Mouse (Mus musculus) midbrain, postnatal 0 days (tissue): ENCODE data around the gene B4galnt4. TPM values are rescaled to one million over a fixed set of nuclear protein-coding genes. Genes with fewer than 3 reads are reported as not detected.

Experiments
- ATAC-seq: fragments of 200-750 bp; cut with Nextera tagmentation; 2 replicates; pipeline ENCODE4 v1.8.0; 2017; ENCODE audit warnings: moderate number of reproducible peaks, mild to moderate bottlenecking, moderate TSS enrichment, moderate library complexity; ENCODE audit not compliant: low FRiP score
- DNase-seq: peaks from one replicate; pipeline ENCODE4 v3.0.0-alpha.2; 2015; ENCODE audit warnings: low spot score
- H3K27ac ChIP-seq: fragments of 300-500 bp; sonication (generic); 2 replicates; pipeline ENCODE4 v1.5.1; 2014; ENCODE audit warnings: low read depth, mild to moderate bottlenecking, low read length, mixed read lengths
- H3K27me3 ChIP-seq: fragments of 300-500 bp; sonication (generic); 2 replicates; pipeline ENCODE4 v1.6.1; 2014; ENCODE audit warnings: low read length, control low read depth, mixed read lengths; ENCODE audit not compliant: insufficient read depth
- H3K36me3 ChIP-seq: fragments of 300-500 bp; sonication (generic); 2 replicates; pipeline ENCODE4 v1.6.1; 2014; ENCODE audit warnings: low read length, control low read depth, mixed read lengths; ENCODE audit not compliant: insufficient read depth
- H3K4me1 ChIP-seq: fragments of 300-500 bp; sonication (generic); 2 replicates; pipeline ENCODE4 v1.6.1; 2014; ENCODE audit warnings: mild to moderate bottlenecking, control low read depth, antibody characterized with exemption, low read length, mixed read lengths; ENCODE audit not compliant: insufficient read depth
- H3K4me2 ChIP-seq: fragments of 300-500 bp; sonication (generic); 2 replicates; pipeline ENCODE4 v1.6.1; 2014; ENCODE audit warnings: low read depth, mild to moderate bottlenecking, low read length, mixed read lengths; ENCODE audit not compliant: poor library complexity, severe bottlenecking
- H3K4me3 ChIP-seq: fragments of 300-500 bp; sonication (generic); 2 replicates; pipeline ENCODE4 v1.5.1; 2014; ENCODE audit warnings: low read depth, mild to moderate bottlenecking, low read length, moderate library complexity
- H3K9ac ChIP-seq: fragments of 300-500 bp; sonication (generic); replicated peaks from 2 replicates; pipeline ENCODE4 v1.6.1; 2014; ENCODE audit warnings: mild to moderate bottlenecking, low read length, moderate library complexity, mixed read lengths; ENCODE audit not compliant: poor library complexity, severe bottlenecking
- H3K9me3 ChIP-seq: fragments of 300-500 bp; sonication (generic); 2 replicates; pipeline ENCODE4 v1.6.1; 2016; ENCODE audit warnings: low read length, control low read depth
- CTCF ChIP-seq: IDR thresholded peaks from 2 replicates; pipeline ENCODE4 v1.5.1; 2016; ENCODE audit warnings: antibody characterized with exemption, mild to moderate bottlenecking
- WGBS: fragments of 180-500 bp; shearing (Covaris S2); extraction: QIAGEN DNeasy Blood & Tissue Kit; methylation state at CpG from one replicate; pipeline ENCODE4 v1.1.7; 2014; 5-methylcytosine and 5-hydroxymethylcytosine counted together
- polyA plus RNA-seq: library from polyadenylated mRNA; unstranded; fragments of >200 nt; fragmentation: Nextera tagmentation; extraction: Ambion mirVana; gene quantifications from 2 replicates; pipeline ENCODE4 v1.2.1, GENCODE M21; 2015
- total RNA-seq: library from RNA; depleted of rRNA; stranded (reverse); fragments of >200 nt; gene quantifications from 2 replicates; pipeline ENCODE4 v1.2.3, GENCODE M21; 2014

B4galnt4 gene
- total and polyA plus RNA-seq, 2 experiments from 2014 or later: 53.9 to 133 TPM

DNA sequence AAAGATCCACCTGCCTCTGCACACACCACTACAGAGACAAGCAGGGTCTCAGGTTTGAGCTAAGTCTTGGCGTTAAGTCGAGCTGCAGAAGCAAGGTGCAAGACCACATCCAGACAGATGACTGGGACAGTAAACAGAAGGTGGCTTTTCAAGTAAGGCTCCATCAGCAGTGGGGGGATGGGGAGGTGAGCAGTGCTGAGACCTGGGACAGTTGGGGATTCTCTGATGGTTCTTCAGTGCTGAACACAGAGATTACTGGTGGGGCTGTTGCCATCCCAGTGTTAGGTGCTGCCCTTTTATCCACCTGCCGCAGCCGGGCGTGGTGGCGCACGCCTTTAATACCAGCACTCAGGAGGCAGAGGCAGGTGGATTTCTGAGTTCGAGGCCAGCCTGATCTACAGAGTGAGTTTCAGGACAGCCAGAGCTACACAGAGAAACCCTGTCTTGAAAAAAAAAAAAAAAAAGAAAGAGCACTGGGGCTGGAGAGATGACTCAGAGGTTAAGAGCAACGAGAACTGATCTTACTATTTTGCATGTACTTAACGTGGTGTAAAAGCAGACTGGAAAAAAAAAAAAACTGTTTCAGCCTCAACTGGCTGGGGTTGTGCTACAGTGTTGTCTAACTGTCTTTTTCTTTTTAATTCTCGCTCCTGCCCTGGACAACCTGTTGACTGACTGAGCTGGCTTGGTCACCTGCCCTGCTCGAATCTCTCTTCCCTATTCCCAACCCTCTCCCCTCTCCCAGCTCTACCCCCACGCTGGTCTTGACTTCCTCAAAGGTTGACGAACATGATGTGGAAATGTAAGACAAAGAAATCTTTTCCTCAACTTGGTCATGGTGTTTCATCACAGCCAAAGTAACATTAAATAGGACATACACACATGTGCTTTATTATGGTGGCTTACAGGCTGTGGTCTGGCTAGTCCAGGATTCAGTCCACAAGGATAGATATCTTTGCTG lies 39.1 kb upstream of the B4galnt4 start:
- no peak overlapping the region for H3K27ac ChIP-seq
- H3K9me3 ChIP-seq: no peaks in the 10 kb centered on the region
- 88% methylated on average over 14 of the region's 14 CpGs for WGBS
- no peak overlapping the region for H3K9ac ChIP-seq
- H3K36me3 ChIP-seq: no peaks in the 10 kb centered on the region
- no peaks in the 10 kb centered on the region for H3K27me3 ChIP-seq
- H3K4me1 ChIP-seq: no peaks in the 10 kb centered on the region
- H3K4me3 ChIP-seq: no peak overlapping the region
- no peak overlapping the region for H3K4me2 ChIP-seq
- no peak for TF ChIP-seq CTCF
- DNase-seq (no peak), ATAC-seq (no peak)

- ATAC-seq (peak; percentile 60; the same call in 1 of the 2 replicates), DNase-seq (peak; percentile 62)
- Histone ChIP-seq H3K4me1 (no peaks in the 10 kb centered on the region), H3K4me2 (no peak overlapping the region), H3K9ac (no peak overlapping the region), H3K4me3 (no peak overlapping the region), H3K27me3 (no peaks in the 10 kb centered on the region), H3K36me3 (no peaks in the 10 kb centered on the region), H3K27ac (peak overlapping the region; percentile 62; the same call in 1 of the 2 replicates), H3K9me3 (no peaks in the 10 kb centered on the region)
- WGBS: 18% methylated on average over 6 of the region's 6 CpGs
- TF ChIP-seq CTCF: no peak
Observed at GRCm38 (mm10) chr7:141024865-141025838, 35.8 kb upstream of the B4galnt4 start.

GRCm38 (mm10) chr7:141026097-141026739 lies 34.7 kb upstream of the B4galnt4 start:
- Histone ChIP-seq H3K27me3 (no peaks in the 10 kb centered on the region), H3K4me2 (no peak overlapping the region), H3K36me3 (no peaks in the 10 kb centered on the region), H3K9me3 (no peaks in the 10 kb centered on the region), H3K9ac (no peak overlapping the region), H3K4me3 (no peak overlapping the region), H3K27ac (peak overlapping the region; percentile 62; the same call in 1 of the 2 replicates), H3K4me1 (no peaks in the 10 kb centered on the region)
- TF ChIP-seq CTCF: no peak
- WGBS: 23% methylated on average over 6 of the region's 6 CpGs
- DNase-seq (peak; percentile 46), ATAC-seq (no peak)

DNA sequence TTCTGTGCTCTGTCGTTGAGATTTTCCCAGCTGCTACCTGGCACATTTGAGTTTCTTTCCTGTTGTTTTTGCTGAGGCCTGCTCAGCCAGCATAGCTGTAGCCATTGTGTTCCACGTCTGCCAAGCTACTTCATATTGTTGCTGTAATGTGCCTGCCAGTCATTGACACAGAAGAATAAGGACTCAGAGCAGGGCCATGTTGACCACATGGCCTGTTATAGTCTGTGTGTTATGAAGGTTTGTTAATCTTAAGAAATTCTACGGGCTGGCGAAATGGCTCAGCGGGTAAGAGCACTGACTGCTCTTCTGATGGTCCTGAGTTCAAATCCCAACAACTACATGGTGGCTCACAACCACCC lies 34.2 kb upstream of the B4galnt4 start:
- Histone ChIP-seq H3K4me3 (no peak overlapping the region), H3K27ac (no peak overlapping the region), H3K36me3 (no peaks in the 10 kb centered on the region), H3K27me3 (no peaks in the 10 kb centered on the region), H3K9ac (no peak overlapping the region), H3K4me1 (no peaks in the 10 kb centered on the region), H3K9me3 (no peaks in the 10 kb centered on the region), H3K4me2 (no peak overlapping the region)
- no peak for TF ChIP-seq CTCF
- WGBS: 48% methylated on average over 5 of the region's 5 CpGs
- ATAC-seq: no peak
- no peak for DNase-seq

GRCm38 (mm10) chr7:141028831-141029230 lies 32.1 kb upstream of the B4galnt4 start, which contains the start of gene Gm17387:
TSS of gene Gm17387 (plus strand) at chr7:141029131.
- DNase-seq (no peak), ATAC-seq (no peak)
- H3K4me2 ChIP-seq: no peak within 1 kb of the TSS
- no peak within 1 kb of the TSS for H3K4me3 ChIP-seq
- H3K9me3 ChIP-seq: no peaks in the 10 kb centered on the region
- no peaks in the 10 kb centered on the region for H3K36me3 ChIP-seq
- no peak within 1 kb of the TSS for H3K9ac ChIP-seq
- TF ChIP-seq CTCF: no peak
- H3K4me1 ChIP-seq: no peaks in the 10 kb centered on the region
- WGBS: 92% methylated on average over 2 of the region's 2 CpGs
- no peak within 1 kb of the TSS for H3K27ac ChIP-seq
- H3K27me3 ChIP-seq: no peaks in the 10 kb centered on the region
